Mouse (Mus musculus) heart, adult 18-20 months (tissue): ENCODE measurements around the gene Fetub. TPM values are rescaled to one million over a fixed set of nuclear protein-coding genes. Genes with fewer than 3 reads are reported as not detected.
A peak's percentile ranks its signal among the peaks of the same experiment; 100 is the strongest.
"Not testable (repeated sequence)": the region's sequence is repeated elsewhere in the genome, so short reads cannot be mapped to it uniquely, and the experiment has no call there.

Experiments
- DNase-seq, 2 experiments: peaks; one replicate each; pipeline ENCODE4 v3.0.0; 2021 to 2022; ENCODE audit warnings: mixed read lengths in 1 of 2
- total RNA-seq, 2 experiments: library from RNA; stranded (reverse); gene quantifications; 2 replicates each; pipeline ENCODE4 v1.2.3; 2021

Gene Fetub
- total RNA-seq, 2 experiments from 2014 or later: 0.37 to 2.3 TPM

DNA sequence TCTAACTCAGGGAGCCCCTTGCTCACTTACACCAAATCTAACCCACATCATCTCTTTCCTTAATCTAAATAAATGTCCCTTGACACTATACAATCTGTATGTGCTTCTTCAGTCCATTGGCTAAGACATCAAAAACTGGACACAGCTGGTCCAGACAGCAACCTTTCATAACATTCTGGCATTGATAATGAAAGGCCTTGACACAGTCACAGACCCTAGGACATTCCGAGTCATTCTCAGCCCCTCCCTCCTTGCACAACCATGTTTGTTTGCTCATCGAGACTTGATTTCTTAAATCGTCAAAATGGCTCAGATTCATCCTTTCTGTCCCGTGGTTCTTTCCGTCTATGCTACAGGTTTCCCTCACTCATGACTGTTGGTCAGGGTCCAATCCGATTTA, 8.8 kb upstream of the Fetub start:
- no peak for DNase-seq

GRCm38 (mm10) chr16:22911986-22912385, 6.1 kb upstream of the Fetub start:
- DNase-seq: peak; percentile 57 to 71

GRCm38 (mm10) chr16:22912886-22913285, 5.2 kb upstream of the Fetub start:
- no peak for DNase-seq

GRCm38 (mm10) chr16:22914276-22914675, 3.9 kb upstream of the Fetub start:
- DNase-seq: no peak

DNA sequence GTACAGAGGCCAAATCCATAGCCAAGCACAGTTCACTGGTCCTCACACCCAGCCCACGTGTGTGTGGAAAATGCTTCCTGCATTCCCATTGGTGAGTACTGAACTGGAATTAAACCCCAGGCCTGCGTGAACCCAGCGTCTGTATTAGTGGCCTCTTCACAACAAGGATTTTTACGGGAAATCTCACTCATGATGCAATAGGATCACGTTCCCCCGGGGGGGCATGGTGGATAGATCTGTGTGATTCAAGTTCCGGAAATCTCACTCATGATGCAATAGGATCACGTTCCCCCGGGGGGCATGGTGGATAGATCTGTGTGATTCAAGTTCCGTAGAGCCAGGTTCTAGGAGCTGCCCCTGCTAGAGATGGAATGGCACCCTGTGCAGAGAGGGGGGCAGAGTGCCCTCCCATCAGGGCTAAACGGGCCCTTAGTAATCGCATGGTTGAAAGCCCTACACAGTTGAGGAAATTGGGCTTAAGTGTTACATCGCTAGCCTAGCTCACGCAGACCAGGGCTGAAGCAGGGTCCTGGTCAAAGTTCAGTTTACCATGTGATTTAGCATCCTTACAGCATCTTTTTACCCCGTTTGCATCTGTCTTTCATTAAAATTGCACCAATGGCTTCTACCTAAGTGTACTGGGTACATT, 654 bp downstream of the Fetub start:
- DNase-seq: no peak

- DNase-seq: peak; percentile 44 to 56
Observed at GRCm38 (mm10) chr16:22919971-22920854, 2.1 kb downstream of the Fetub start.

DNA sequence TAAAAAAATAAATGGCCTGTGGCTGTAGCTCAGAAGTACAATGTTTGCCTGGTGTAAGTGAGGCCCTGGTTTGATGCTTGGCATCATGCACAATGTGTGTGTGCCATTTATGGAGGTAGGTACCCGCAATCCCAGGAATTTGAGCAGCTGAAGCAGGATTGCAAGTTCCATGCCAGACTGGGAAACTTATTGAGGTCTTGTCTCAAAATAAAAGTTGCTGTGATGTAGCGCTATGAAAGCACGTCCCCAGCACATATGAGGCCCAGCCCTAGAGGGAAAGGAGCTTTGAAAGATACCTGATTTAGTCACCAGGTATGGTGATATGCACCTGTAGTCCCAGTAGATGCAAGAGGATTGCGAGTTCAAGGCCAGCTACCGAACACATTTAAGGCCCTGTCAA, 3.6 kb downstream of the Fetub start:
- DNase-seq: no peak

DNA sequence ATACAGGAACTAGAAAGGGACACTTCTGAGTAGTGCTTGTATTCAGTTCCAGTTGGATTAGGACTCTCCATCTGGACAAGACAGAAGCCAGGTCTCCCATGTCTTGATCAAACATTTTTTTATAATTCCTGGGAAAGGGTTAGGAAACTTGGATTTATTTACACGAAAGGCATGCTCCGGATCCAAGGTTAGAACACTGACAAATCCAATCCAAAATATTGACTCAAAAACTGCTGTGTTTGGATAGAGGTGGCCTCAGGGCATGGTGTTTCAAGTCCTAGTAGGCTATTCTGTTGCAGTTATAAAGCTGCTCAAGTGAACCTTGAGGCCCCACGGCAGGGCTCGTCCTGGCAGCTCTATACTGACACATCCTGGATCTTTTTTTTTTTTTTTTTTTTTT, 4.3 kb downstream of the Fetub start:
- DNase-seq: no peak

DNA sequence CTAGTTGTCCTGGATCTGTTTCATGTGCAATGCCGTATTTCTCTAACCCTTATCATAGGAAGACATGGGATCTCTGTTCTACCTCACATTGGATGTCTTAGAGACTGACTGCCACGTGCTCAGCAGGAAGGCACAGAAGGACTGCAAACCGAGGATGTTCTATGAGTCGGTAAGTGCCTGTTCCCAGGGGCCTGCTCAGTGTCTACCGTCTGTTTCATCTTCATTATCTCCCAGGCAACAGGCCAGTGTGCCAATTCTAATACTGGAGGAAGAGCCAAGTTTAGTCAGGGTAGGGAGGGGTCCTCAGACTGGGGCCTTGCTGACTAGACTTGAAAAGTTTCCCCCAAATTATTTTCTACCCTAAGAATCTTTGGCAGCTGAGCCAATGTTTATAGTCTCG, 11.4 kb downstream of the Fetub start:
- no peak for DNase-seq

DNA sequence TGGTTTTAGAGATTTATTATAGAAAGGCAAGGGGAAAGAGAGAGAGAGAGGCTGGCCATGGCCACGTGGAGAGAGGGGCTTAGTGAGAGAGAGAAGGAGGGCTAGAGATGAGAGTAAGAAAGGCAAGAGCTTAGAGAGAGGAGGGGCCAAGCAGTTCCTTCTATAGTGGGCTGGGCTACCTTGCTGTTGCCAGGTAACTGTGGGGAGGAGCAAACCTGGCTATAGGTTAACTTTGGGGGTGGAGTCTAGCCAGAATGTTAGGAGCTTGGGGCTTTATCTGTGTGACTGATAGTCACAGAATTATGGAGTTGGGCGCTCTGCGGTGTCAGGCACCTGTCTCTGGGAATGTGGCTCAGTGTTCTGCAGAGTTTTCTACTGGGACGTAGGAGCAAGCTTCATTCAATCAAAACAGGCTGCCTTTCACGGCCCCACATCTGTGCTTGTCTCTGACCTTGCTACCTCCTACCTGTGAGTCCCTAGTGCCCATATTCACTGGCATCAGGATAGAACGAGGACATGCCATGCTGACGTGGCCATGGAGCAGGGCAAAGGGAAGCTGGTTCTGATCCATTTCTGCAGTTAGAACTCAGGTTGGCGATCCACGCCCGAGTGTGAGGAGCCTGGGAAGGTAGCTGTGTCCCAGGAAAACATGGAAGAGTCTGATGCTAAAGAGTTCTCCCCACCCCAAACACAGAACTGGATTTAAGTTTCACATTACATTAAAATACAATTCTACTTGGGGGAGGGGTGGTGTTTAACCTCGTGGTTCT, 13.5 kb downstream of the Fetub start:
- no peak for DNase-seq

- no peak for DNase-seq
Observed at GRCm38 (mm10) chr16:22937631-22938030, 19.5 kb downstream of the Fetub start.

DNA sequence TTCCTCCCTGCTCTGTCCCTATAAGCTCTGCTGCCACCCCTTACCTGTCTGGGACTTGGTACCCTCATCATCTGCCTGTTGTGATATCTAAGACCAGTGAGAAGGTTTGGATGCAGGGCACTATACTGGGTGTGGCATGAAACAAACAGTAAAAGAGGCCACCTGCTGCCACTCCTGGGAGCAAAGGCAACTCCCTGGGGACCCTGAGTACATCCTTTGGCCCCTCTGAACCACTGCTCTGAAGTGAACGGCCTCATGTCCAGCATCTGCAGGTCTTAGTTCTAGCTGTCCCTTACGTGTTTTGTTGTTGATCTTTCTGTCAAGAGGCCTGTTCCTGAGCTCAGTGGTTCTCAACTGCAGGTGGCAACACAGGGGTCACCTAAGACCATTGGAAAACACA, 20.4 kb downstream of the Fetub start:
- DNase-seq: no peak

GRCm38 (mm10) chr16:22939120-22939695, 21.1 kb downstream of the Fetub start:
- DNase-seq: no peak

GRCm38 (mm10) chr16:22941825-22942476, 23.8 kb downstream of the Fetub start:
- not testable (repeated sequence) for DNase-seq

- no peak for DNase-seq
Observed at GRCm38 (mm10) chr16:22947371-22947770, 29.2 kb downstream of the Fetub start.

DNA sequence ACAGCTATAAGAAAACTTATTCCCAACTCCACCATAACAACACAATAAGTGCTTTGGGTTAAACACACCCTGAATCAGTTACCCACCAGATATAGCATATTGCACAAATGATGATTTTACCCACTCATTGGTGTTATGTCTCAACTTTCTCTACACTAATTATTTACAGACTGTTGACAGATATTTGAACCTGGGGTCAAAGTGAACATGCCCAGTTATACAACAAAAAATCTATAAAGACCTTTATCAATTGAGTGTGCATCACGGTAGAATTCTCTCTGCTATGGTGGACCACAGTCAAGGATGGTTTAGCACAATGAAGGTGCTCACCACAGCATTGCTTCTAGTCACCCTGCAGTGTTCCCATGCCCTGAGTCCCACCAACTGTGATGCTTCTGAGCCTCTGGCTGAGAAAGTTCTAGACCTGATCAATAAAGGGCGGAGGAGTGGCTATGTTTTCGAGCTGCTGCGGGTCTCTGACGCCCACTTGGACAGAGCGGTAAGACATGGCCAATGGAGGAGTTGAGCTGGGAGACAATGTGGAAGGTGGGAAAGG, 32.8 kb downstream of the Fetub start, which contains the start of gene Hrg:
Hrg (plus strand) TSS at position 233 of the 556 bp plus-strand sequence.
- no peak for DNase-seq

- peak in 1 of 2 experiments; percentile 8 for DNase-seq
Observed at GRCm38 (mm10) chr16:22953069-22953468, 34.9 kb downstream of the Fetub start.

- DNase-seq: no peak
Observed at GRCm38 (mm10) chr16:22955397-22956084, 37.4 kb downstream of the Fetub start.

GRCm38 (mm10) chr16:22956085-22956439, 37.9 kb downstream of the Fetub start:
- DNase-seq: no peak

DNA sequence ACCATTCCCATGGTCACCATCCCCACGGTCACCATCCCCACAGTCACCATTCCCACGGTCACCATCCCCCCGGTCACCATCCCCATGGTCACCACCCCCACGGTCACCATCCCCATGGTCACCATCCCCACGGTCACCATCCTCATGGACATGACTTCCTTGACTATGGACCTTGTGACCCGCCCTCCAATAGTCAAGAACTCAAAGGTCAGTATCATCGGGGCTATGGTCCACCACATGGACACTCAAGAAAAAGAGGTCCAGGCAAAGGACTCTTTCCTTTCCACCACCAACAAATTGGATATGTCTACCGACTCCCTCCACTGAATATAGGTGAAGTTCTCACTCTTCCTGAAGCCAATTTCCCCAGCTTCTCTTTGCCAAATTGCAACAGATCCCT, 42.9 kb downstream of the Fetub start:
- no peak for DNase-seq

DNA sequence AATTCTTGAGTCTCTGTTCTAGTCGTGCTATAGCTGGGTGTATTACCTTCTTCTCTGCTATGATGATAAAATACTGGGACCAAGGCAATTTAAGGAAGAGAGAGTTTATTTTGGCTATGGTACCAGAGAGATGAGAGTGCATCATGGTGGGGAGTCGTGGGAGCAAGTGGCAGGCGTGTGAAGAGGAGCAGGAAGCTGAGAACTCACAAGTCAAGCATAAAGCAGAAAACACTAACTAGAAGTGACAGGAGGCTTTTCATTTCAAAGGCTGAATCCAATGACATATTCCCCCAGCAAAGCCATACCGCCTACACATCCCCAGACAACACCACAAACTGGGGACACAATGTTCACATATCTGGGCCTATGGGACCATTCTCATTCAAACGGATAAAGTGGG, 44.1 kb downstream of the Fetub start:
- no peak for DNase-seq
